Mouse (Mus musculus) adrenal gland, adult 2 months (tissue): ENCODE results near the gene Tmem181a. TPM values are rescaled to one million over a fixed set of nuclear protein-coding genes. Genes with fewer than 3 reads are reported as not detected.
"Not testable (repeated sequence)": the region's sequence is repeated elsewhere in the genome, so short reads cannot be mapped to it uniquely, and the experiment has no call there.

Experiments used
- DNase-seq: peaks from one replicate; pipeline ENCODE4 v3.0.0; 2021
- long read RNA-seq: library from polyadenylated mRNA; stranded (forward); transcript quantifications from one replicate; pipeline ENCODE4 v2.0.0, GENCODE M21; 2021
- polyA plus RNA-seq: library from polyadenylated mRNA; depleted of rRNA; stranded (reverse); fragments of >200 nt; gene quantifications from 2 replicates; pipeline ENCODE4 v1.2.3, GENCODE M21; 2012; rRNA removed
- total RNA-seq, 2 experiments: library from RNA; stranded (reverse); gene quantifications; 2 replicates each; pipeline ENCODE4 v1.2.3; 2021

Gene Tmem181a
- total RNA-seq (10 to 100 TPM; 11.4 to 12.1 TPM), polyA plus RNA-seq (10.4 and 12.7 TPM in 2 replicates)
- long read RNA-seq, full-length matches to known transcripts, result 6 of 9 reads
- long read RNA-seq, partial matches to known transcripts, result 1 of 9 reads
- long read RNA-seq, other reads (novel, unspliced or antisense), result 2 of 9 reads

- DNase-seq, result not testable (repeated sequence)
These were observed at the start of gene Tmem181a for GRCm38 (mm10) chr17:6256400-6257069. TSS of gene Tmem181a (plus strand) at chr17:6256860.

GRCm38 (mm10) chr17:6211721-6212120 lies 44.9 kb upstream of the Tmem181a start:
- DNase-seq, result no peak

- no peak for DNase-seq
These were observed 41.0 kb upstream of the Tmem181a start for GRCm38 (mm10) chr17:6215640-6216039.

GRCm38 (mm10) chr17:6216514-6216913 lies 40.1 kb upstream of the Tmem181a start:
- no peak for DNase-seq

GRCm38 (mm10) chr17:6232633-6233032 lies 24.0 kb upstream of the Tmem181a start:
- DNase-seq, result not testable (repeated sequence)

DNA sequence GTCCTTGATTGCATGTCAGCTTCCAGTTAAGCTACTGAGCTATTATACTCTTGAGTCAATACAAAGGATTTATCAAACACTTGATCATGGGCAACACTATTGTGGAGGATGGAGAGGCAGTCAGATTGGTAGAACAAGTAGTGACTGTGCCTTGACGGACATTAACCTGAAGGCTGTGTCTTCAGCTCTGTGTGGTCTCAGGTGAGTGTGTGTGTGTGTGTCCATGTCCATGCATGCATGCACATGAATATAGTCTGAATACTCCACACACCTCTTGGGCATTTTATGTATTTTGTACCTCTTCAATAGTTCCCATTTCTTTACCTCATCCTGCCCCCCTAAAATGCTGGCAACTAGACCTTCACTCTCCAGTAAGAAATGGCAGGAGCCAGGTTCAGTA lies 5.4 kb upstream of the Tmem181a start:
- DNase-seq, result not testable (repeated sequence)

DNA sequence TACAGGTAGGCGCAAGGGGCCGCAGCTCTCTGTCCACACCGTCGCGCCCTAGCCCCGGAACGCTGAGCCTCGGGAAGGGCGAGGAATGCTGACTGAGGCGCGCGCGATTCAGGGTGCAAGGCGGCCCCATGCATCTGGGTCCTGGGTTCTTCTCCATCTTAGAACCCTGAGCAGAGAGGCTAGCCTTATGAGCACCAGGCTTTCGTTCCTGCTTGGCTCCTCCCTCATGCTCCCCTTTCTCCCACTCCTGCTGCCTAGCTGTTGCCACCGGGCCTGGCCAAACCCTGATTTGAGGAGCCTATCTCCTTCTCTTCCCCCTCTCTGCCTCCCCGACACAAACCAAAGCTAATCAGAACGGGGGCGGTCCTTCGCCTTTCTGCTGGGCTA lies 403 bp downstream of the Tmem181a start:
- DNase-seq, result not testable (repeated sequence)

GRCm38 (mm10) chr17:6269876-6270831 lies 13.5 kb downstream of the Tmem181a start:
- peak; percentile 64 for DNase-seq

GRCm38 (mm10) chr17:6270840-6271239 lies 14.2 kb downstream of the Tmem181a start:
- peak; percentile 23 for DNase-seq

DNA sequence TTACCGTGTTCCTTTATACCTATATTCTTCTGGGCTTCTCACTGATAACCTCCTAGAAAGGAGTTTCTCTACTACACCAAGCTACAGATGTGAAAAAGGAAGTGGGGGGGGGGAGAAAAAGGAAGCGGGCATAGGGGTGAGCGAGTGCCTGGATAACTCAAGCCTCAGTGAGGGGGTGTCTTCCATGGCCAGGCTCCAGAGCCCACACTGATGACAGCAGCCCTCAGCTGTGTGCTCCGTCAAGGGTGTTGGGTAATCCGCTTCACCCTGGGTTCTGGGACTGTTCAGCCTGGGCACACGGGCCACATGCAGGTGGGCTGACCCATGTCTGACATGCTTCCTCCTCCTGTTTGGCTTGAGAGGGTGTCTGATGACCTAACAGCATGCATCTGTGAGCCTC lies 15.3 kb downstream of the Tmem181a start:
- DNase-seq, result not testable (repeated sequence)

DNA sequence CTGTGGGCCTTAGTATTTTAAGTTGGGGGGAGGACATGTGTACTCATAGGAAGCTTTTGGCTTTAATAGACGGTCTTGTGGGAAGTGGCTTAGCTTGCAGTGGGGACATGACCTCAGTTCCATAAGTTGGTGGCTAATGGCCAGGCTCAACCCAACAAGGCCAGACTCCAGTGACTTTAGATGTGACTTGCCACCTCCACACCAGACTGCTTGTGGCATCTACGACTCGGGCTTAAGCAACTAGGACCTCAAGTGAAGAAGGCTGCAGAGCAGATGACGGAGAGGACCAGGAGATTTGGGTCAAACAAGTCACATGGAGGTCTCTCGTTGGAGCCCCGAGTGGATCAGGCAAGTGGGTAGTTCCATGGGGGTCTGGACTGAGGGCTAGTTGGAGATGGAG lies 18.0 kb downstream of the Tmem181a start:
- not testable (repeated sequence) for DNase-seq

GRCm38 (mm10) chr17:6279205-6279604 lies 22.5 kb downstream of the Tmem181a start:
- DNase-seq, result not testable (repeated sequence)

DNA sequence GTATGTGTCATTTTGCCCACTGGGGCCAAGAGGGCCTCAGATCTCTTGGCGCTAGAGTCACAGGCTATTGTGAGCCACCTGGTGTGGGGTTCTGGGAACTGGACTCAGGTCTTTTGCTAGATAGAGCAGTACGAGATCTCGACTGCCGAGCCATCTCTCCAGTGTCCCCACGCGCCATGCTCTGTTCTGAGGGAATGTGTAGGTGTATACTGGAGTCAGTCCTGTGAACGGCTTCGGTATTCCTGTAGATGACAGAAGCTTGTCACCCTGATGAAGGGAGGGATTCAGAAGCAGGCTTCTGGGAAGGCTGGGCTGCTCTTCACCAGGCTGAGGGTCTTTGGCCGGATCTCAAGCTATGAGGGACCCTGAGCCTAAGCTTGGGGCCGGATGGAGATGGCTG lies 23.1 kb downstream of the Tmem181a start:
- not testable (repeated sequence) for DNase-seq

DNA sequence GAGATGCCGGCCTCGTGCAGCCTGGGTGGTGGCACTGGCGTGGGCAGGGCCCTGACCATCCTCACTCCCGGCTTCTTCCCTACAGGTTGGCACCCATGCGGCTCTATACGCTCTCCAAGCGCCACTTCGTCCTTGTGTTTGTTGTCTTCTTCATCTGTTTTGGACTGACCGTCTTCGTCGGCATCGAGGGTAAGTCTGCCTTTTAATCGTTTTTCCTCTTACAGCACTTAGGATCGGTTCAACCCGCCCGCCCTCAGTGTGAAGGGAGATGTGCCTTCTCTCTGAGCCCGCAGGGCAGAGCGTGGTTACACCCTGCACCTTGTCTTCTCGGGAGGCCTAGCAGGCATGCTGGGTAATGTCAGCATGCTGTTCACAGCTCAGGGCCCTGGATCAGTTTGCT lies 23.9 kb downstream of the Tmem181a start:
- DNase-seq, result not testable (repeated sequence)

- DNase-seq, result not testable (repeated sequence)
These were observed 26.5 kb downstream of the Tmem181a start for GRCm38 (mm10) chr17:6283137-6283536.

GRCm38 (mm10) chr17:6286169-6286568 lies 29.5 kb downstream of the Tmem181a start:
- not testable (repeated sequence) for DNase-seq

- not testable (repeated sequence) for DNase-seq
These were observed 32.4 kb downstream of the Tmem181a start for GRCm38 (mm10) chr17:6289045-6289444.

DNA sequence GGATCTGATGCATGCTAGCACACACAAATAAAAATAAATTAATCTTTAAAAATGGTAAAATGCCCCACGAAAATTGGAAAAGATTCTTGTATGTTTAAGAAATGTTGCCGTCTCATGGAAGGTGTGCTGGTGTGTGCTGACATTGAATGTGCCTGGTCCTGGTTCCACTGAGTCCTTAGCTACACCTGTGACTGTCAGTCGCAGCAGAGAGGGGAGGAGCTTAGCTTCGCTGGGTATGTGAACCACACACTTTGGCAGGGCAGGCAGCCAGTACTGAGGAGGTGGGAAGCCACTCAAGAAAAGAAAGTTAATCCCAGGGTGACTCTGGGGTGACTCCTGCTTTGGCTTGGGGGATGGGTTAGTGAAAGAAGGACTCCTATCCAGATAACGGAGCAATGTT lies 37.2 kb downstream of the Tmem181a start:
- not testable (repeated sequence) for DNase-seq

GRCm38 (mm10) chr17:6297060-6297795 lies 40.6 kb downstream of the Tmem181a start:
- DNase-seq, result not testable (repeated sequence)

GRCm38 (mm10) chr17:6300190-6300863 lies 43.7 kb downstream of the Tmem181a start:
- not testable (repeated sequence) for DNase-seq

DNA sequence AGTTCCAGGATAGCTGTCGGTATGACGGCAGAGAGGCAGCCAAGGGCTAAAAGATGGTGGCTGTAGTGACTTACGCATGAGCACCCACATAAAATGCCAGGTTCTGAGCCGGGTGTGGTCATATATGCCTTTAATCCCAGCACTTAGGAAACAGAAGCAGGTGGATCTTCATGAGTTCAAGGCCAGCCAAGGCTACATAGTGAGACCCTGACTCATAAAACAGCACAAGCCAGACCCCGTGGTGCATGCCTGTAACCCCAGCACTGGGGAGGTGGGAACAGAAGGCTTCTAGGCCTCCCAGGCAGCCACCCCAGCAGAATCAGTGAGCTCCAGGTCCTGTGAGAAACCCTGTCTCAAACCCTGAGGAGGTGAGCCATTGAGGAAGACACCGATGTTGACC lies 48.2 kb downstream of the Tmem181a start:
- DNase-seq, result not testable (repeated sequence)
